Mouse (Mus musculus) cerebellum, adult 2 months (tissue): ENCODE data around the gene Rnf39. TPM values are rescaled to one million over a fixed set of nuclear protein-coding genes. Genes with fewer than 3 reads are reported as not detected.
A peak's percentile ranks its signal among the peaks of the same experiment; 100 is the strongest.

ENCODE experiments used
- DNase-seq, 2 experiments: peaks; one replicate each; pipeline ENCODE4 v3.0.0; 2021
- H3K27ac ChIP-seq: fragments of 200-500 bp; 2 replicates; pipeline ENCODE4 v1.5.1; 2012; ENCODE audit warnings: low read length, control low read depth, inconsistent platforms; ENCODE audit not compliant: insufficient read depth
- H3K27me3 ChIP-seq: fragments of 200-500 bp; 2 replicates; pipeline ENCODE4 v1.6.1; 2012; ENCODE audit warnings: inconsistent platforms, mild to moderate bottlenecking, low read length, moderate library complexity; ENCODE audit not compliant: control insufficient read depth, insufficient read depth
- H3K4me1 ChIP-seq: fragments of 200-500 bp; 2 replicates; pipeline ENCODE4 v1.6.1; 2011; ENCODE audit warnings: low read length; ENCODE audit not compliant: control insufficient read depth, insufficient read depth
- H3K4me3 ChIP-seq: fragments of 200-500 bp; replicated peaks from 2 replicates; pipeline ENCODE3; 2011; ENCODE audit warnings: mild to moderate bottlenecking, low read depth, low read length, control low read depth; ENCODE audit not compliant: insufficient read depth
- CTCF ChIP-seq: fragments of 200-500 bp; IDR thresholded peaks from 2 replicates; pipeline ENCODE4 v1.5.1; 2011; ENCODE audit warnings: low read depth, mild to moderate bottlenecking, control low read depth, low read length, moderate library complexity, borderline replicate concordance; ENCODE audit not compliant: insufficient read depth
- POLR2A ChIP-seq: fragments of 200-500 bp; IDR thresholded peaks from 2 replicates; pipeline ENCODE4 v1.6.1; 2011; ENCODE audit warnings: low read length, control low read depth, borderline replicate concordance; ENCODE audit not compliant: insufficient read depth
- WGBS: fragments of 180-500 bp; shearing (Covaris S2); methylation state at CpG from one replicate; pipeline ENCODE4 v1.1.7; 2018; 5-methylcytosine and 5-hydroxymethylcytosine counted together
- polyA plus RNA-seq: library from polyadenylated mRNA; depleted of rRNA; stranded (reverse); fragments of >200 nt; gene quantifications from 2 replicates; pipeline ENCODE4 v1.2.3, GENCODE M21; 2012; rRNA removed

Rnf39 gene
- 5.6 and 6.5 TPM in 2 replicates for polyA plus RNA-seq

DNA sequence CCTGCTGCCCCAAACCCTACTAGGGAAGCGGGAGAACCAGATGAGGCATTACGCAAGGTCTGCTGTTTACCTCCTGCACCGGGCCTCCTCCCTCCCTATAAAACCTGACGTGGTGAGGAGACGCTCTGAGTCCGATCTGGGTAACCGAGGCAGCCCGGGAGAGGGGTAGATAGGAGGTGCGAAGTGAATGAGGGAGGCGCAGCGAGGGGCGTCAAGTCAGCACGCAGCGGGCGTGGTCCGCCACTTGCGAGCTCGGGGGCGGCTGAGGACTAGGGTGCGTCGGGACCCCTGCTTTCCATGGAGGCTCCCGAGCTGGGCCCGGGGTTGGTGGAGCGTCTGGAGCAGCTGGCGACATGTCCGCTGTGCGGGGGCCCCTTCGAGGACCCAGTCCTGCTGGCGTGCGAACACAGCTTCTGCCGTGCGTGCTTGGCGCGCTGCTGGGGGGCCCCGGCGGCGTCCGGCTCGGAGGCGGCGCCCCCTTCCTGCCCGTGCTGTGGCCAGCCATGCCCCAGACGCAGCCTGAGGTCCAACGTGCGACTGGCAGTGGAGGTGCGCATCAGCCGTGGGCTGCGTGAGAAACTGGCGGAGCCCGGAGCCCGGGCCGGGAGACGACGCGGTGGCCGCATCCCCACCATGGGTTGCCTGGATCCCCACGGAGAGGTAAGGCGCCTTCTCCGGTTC lies at the start of gene Rnf39:
Gene Rnf39 (plus strand): TSS at position 128 of the 681 bp plus-strand sequence.
- Histone ChIP-seq H3K27ac (peak within 1 kb of the TSS; percentile 38), H3K4me1 (peaks cover 8% of the 10 kb centered on the region; the same call in 1 of the 2 replicates), H3K4me3 (peak within 1 kb of the TSS; percentile 59), H3K27me3 (no peaks in the 10 kb centered on the region; the same call in 1 of the 2 replicates)
- peak; percentile 50 to 65 for DNase-seq
- 2% methylated on average over 59 of the region's 59 CpGs for WGBS
- 0 out of 2 replicates have a peak, but pooled peaks have one; percentile 11 for TF ChIP-seq POLR2A
- TF ChIP-seq CTCF, result no peak

- TF ChIP-seq POLR2A, result no peak
- TF ChIP-seq CTCF, result no peak
- H3K4me1 ChIP-seq, result no peaks in the 10 kb centered on the region
- H3K4me3 ChIP-seq, result no peak overlapping the region
- 82% methylated on average over 5 of the region's 5 CpGs for WGBS
- no peaks in the 10 kb centered on the region for H3K27me3 ChIP-seq
- no peak overlapping the region for H3K27ac ChIP-seq
- DNase-seq, result no peak
Observed at GRCm38 (mm10) chr17:36893387-36893786, 49.3 kb upstream of the Rnf39 start.

DNA sequence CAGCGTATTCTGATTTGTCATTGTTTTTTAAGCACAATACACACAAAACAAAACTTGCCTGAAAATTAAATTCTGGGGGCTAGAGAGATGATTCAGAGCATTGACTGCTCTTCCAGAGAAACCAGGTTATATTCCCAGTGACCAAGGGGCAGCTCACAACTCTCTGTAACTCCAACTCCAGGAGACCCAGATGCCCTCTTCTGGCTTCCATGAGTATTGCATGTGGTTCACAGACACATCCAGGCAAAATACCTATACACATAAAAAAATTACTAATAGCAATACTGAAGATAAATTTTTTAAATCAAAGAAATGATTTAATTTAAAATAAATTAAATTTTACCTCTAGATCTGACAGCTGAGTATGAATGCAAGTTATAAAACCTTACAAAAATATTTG lies 46.1 kb upstream of the Rnf39 start:
- WGBS, result 92% methylated on average over 1 of the region's 1 CpGs
- H3K4me3 ChIP-seq, result no peak overlapping the region
- peak; percentile 23 to 30 for DNase-seq
- no peaks in the 10 kb centered on the region for H3K27me3 ChIP-seq
- no peaks in the 10 kb centered on the region for H3K4me1 ChIP-seq
- TF ChIP-seq POLR2A (no peak), CTCF (peak; percentile 55; the same call in 1 of the 2 replicates)
- no peak overlapping the region for H3K27ac ChIP-seq

DNA sequence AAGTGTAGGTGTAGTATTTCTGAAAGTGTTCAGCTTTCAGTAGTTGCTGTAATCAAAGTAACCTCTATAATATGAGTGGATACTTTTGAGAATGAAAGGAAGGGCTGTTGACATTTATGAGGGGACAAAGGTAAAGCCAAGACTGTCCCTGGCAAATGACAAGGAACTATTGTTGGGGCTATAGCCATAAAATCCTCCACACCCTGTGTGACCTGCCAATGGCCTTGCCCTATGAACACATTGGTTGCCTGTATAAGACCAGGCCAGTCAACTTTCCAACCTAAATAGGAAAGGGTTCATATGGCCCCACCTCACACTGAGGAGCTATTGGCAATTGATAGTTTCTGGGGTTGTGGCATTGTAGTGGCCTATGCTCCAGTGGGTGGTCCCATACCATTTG lies 45.7 kb upstream of the Rnf39 start:
- H3K27ac ChIP-seq, result no peak overlapping the region
- H3K4me1 ChIP-seq, result no peaks in the 10 kb centered on the region
- TF ChIP-seq CTCF, result no peak
- TF ChIP-seq POLR2A, result no peak
- H3K4me3 ChIP-seq, result no peak overlapping the region
- no peaks in the 10 kb centered on the region for H3K27me3 ChIP-seq
- DNase-seq, result no peak

- Histone ChIP-seq H3K27ac (no peak within 1 kb of the TSS), H3K4me1 (no peaks in the 10 kb centered on the region), H3K4me3 (no peak within 1 kb of the TSS), H3K27me3 (no peaks in the 10 kb centered on the region)
- WGBS, result 73% methylated on average over 6 of the region's 6 CpGs
- TF ChIP-seq POLR2A, result no peak
- TF ChIP-seq CTCF, result no peak
- no peak for DNase-seq
Observed at GRCm38 (mm10) chr17:36897552-36898205, 45.0 kb upstream of the Rnf39 start, which contains the start of gene Trim31. TSS of gene Trim31 (plus strand) at chr17:36898118.

DNA sequence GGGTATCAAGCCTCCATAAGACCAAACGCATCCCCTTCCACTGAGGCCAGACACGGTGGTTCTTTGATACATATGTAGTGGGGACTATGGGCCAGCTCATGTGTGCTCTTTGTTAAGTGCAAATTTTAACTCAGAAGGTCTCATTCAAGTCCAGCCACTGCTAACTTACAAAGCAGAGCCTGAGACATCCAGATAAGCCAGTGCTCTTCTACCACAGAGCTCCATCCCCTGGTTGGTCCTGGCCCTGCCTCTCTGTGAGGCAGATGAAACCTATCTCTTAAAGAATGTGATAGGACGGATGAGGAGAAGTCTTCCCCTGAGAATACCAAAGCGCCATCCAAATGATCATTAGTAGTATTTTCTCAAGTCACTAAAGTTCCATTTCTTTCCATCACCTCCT lies 43.3 kb upstream of the Rnf39 start:
- no peak for TF ChIP-seq POLR2A
- no peak for TF ChIP-seq CTCF
- Histone ChIP-seq H3K27me3 (no peaks in the 10 kb centered on the region), H3K4me1 (no peaks in the 10 kb centered on the region), H3K4me3 (no peak overlapping the region), H3K27ac (no peak overlapping the region)
- 84% methylated on average over 4 of the region's 4 CpGs for WGBS
- no peak for DNase-seq

DNA sequence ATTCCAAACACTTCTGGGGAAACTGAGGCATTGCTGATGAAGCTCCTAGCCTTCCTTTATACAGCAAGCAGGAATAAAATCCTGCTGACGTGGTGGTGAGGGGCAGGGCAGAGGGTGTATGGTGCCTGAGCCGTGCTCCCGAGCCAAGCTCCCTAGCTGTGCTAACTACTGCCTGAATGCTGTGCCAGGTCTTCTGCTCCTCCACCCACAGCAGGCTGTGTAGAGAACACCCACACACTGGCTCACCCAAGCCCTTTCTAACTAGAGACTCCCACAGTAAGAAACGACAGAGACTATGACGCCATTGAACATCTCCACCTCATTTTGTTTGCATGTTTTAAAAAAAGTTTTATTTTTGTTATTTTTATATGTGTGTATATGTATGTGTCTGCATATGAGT lies 42.7 kb upstream of the Rnf39 start:
- Histone ChIP-seq H3K27me3 (no peaks in the 10 kb centered on the region), H3K4me3 (no peak overlapping the region), H3K4me1 (no peaks in the 10 kb centered on the region), H3K27ac (no peak overlapping the region)
- 38% methylated on average over 5 of the region's 5 CpGs for WGBS
- TF ChIP-seq CTCF (no peak), POLR2A (no peak)
- DNase-seq, result no peak

DNA sequence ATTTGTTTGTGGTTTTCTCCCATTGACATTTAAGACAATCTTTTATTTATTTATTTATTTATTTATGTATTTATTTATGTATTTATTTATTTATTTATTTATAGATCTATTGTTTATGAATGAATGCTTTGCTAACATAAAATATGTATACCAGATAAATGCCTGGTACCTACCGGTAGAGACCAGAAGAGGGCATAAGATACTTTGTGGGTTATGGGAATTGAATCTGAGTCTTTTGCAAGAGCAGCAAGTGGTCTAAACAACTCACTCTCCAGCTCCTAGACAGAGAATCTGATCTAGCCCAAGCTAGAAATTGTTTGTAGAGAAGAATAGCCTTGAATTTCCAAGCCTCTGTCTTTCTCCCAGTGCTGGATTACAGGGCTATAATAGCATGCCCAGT lies 42.0 kb upstream of the Rnf39 start:
- WGBS, result 23% methylated on average over 1 of the region's 1 CpGs
- TF ChIP-seq POLR2A, result no peak
- TF ChIP-seq CTCF, result no peak
- Histone ChIP-seq H3K4me3 (no peak overlapping the region), H3K27me3 (no peaks in the 10 kb centered on the region), H3K27ac (no peak overlapping the region), H3K4me1 (no peaks in the 10 kb centered on the region)
- no peak for DNase-seq
